Mouse (Mus musculus): ENCODE data around the gene Gm7534. TPM values are rescaled to one million over a fixed set of nuclear protein-coding genes. Genes with fewer than 3 reads are reported as not detected.
"Not testable (repeated sequence)": the region's sequence is repeated elsewhere in the genome, so short reads cannot be mapped to it uniquely, and the experiment has no call there.

Gm7534 gene
- total RNA-seq, 2 experiments from 2014 or later = not detected

DNA sequence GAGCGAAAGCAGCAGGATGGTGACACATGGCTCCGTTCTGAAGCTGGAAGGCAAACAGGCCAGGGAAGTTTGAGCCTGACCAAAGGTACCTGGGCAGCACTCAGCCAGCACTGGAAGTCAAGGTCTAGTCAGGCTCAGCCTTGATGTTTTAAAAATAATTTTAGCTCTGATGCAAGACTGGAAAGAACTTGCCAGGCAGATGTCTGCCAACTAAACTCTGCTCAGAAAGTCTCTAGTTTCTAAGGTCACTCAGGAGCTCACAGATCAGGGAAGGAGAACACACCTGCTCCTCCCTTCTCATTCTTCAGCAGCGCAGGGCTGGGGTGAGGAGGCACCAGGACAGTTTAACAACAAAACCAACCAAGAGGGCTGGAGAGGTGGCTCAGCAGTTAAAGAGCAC is 48.5 kb downstream of the Gm7534 start:
- TF ChIP-seq CTCF (conservative IDR thresholded peaks at IDR 0.05) = no peak
- no peak for DNase-seq (ENCODE audit: low spot score in 2 of 2)
- Histone ChIP-seq H3K27ac (no peak overlapping the region), H3K4me3 (no peak overlapping the region)

DNA sequence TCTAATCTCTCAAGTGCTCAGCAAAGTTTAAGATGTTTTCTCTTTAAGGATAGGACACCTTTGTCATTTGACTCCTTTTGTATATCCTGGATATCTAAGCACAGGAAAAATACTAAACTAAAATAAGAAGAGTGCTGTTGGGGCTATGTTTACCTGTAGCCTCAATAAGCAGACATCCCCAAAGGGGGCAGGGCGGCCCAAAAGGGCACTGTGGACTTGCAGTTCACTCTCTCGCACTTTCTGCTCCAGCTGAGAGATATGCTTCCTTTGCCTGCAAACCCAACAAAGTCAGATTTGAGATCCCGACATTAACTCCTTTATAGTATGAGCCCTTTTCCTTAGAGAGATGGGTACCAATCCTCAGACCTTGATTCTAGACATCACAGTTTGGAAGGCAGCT is 49.1 kb downstream of the Gm7534 start:
- no peak overlapping the region for H3K4me3 ChIP-seq
- DNase-seq (ENCODE audit: low spot score in 2 of 2) = no peak
- H3K27ac ChIP-seq = no peak overlapping the region
- no peak for TF ChIP-seq CTCF (conservative IDR thresholded peaks at IDR 0.05)

DNA sequence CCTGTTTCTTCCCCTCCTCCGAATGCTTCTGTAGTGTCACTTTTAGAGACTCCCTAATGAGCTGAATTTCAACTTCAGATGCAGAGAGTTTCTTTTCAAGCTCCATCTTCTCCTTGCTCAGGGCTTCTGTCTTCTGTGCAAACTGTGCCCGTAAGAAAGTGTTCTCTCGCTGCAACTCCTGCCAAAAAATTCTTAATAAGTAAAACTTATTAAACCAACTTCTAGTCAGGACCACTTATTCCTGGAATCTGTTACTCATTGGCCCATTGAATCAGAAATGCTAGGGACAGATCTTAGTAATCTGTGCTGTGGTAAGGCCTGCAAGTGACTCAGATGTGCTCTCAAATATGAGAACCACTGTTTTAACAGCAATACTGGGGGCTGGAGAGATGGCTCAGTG is 50.7 kb downstream of the Gm7534 start:
- no peak for DNase-seq (ENCODE audit: low spot score in 2 of 2)
- no peak for TF ChIP-seq CTCF (conservative IDR thresholded peaks at IDR 0.05)
- H3K4me3 ChIP-seq = no peak overlapping the region
- H3K27ac ChIP-seq = no peak overlapping the region

DNA sequence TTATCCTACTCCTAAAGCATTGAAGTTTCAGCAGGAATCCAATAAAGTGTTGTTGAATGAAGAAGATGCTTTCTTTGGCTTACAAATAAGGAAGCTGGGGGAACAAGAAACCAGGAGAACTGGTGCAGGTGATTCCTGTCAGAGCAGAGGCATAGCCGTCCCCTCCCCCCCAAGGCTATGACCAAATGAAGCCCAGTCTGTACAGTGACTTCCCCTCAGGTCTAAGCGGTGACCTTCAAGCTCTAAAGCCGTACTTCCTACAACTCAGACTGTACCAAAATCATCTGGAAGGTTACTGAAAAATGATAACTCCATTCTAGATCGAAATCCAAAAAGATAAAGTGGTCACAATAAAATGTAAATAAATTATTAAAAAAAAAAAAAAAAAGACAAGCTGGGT is 53.4 kb downstream of the Gm7534 start:
- Histone ChIP-seq H3K4me3 (no peak overlapping the region), H3K27ac (no peak overlapping the region)
- TF ChIP-seq CTCF (conservative IDR thresholded peaks at IDR 0.05) = no peak
- no peak for DNase-seq (ENCODE audit: low spot score in 2 of 2)

DNA sequence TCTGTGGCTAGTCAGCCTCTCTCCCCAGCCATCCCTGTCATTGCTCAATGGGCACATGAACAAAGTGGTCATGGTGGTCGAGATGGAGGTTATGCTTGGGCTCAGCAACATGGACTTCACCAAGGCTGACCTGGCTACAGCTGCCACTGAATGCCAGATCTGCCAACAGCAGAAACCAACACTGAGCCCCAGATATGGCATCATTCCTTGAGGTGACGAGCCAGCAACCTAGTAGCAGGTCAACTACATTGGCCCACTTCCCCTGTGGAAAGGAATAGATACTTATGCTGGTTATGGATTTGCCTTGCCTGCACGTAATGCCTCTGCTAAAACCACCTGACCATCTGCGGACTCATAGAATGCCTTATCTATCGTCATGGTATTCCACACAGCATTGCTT is 58.5 kb downstream of the Gm7534 start:
- not testable (repeated sequence) for DNase-seq (ENCODE audit: low spot score in 2 of 2); H3K27ac ChIP-seq; H3K4me3 ChIP-seq

Other genes starting within 250 kb of the Gm7534 start
- 100 to 1,000 TPM; 123 to 125 TPM for gene Hmgn2, start 234.4 kb downstream of the Gm7534 start, total RNA-seq (2021)
- 10 to 100 TPM; 61.7 to 62.9 TPM for gene Dhdds, start 202.1 kb downstream of the Gm7534 start, total RNA-seq (2021)
- gene Lin28a, start 184.2 kb downstream of the Gm7534 start, total RNA-seq (2021) = not detected
- not detected for gene Zfp683, start 149.2 kb downstream of the Gm7534 start, total RNA-seq (2021)
- gene Crybg2, start 142.2 kb downstream of the Gm7534 start, total RNA-seq (2021) = 1 to 10 TPM; 2.7 to 3.0 TPM
- gene Cd52, start 107.9 kb downstream of the Gm7534 start, total RNA-seq (2021) = 1 to 10 TPM; 1.1 to 3.8 TPM
- gene Ubxn11, start 100.4 kb downstream of the Gm7534 start, total RNA-seq (2021) = 10 to 100 TPM; 34.0 to 42.4 TPM
- 100 to 1,000 TPM; 257 to 267 TPM for gene Sh3bgrl3, start 74.2 kb downstream of the Gm7534 start, total RNA-seq (2021)
- gene Cep85, start 15.9 kb downstream of the Gm7534 start, total RNA-seq (2021) = 10 to 100 TPM; 14.3 to 17.2 TPM
- under 1 TPM in 1 of 2 experiments, not detected in 1; 0.90 TPM for gene Catsper4, start 24.4 kb upstream of the Gm7534 start, total RNA-seq (2021)
- under 1 TPM; 0.38 to 0.66 TPM for gene Cnksr1, start 35.4 kb upstream of the Gm7534 start, total RNA-seq (2021)
- not detected for gene E130218I03Rik, start 40.7 kb upstream of the Gm7534 start, total RNA-seq (2021)
- gene Zfp593, start 42.6 kb upstream of the Gm7534 start, total RNA-seq (2021) = 10 to 100 TPM in 1 of 2 experiments, 1 to 10 TPM in 1; 9.0 to 10.0 TPM
- not detected for gene Gm30191, start 43.9 kb upstream of the Gm7534 start, total RNA-seq (2021)
- gene Grrp1, start 51.1 kb upstream of the Gm7534 start, total RNA-seq (2021) = 1 to 10 TPM; 2.7 to 4.0 TPM
- 10 to 100 TPM; 16.9 to 18.6 TPM for gene Pdik1l, start 84.9 kb upstream of the Gm7534 start, total RNA-seq (2021)
- gene Trim63, start 112.1 kb upstream of the Gm7534 start, total RNA-seq (2021) = not detected
- not detected for gene Slc30a2, start 140.2 kb upstream of the Gm7534 start, total RNA-seq (2021)
- gene Extl1, start 180.8 kb upstream of the Gm7534 start, total RNA-seq (2021) = 10 to 100 TPM; 44.7 to 46.5 TPM
- gene Pafah2, start 193.3 kb upstream of the Gm7534 start, total RNA-seq (2021) = 1 to 10 TPM; 6.6 to 9.0 TPM